Mouse (Mus musculus): ENCODE measurements around the gene Colca2. TPM values are rescaled to one million over a fixed set of nuclear protein-coding genes. Genes with fewer than 3 reads are reported as not detected.

Colca2 gene
- polyA plus RNA-seq, 1 experiment from 2014 or later: 0.75 TPM

DNA sequence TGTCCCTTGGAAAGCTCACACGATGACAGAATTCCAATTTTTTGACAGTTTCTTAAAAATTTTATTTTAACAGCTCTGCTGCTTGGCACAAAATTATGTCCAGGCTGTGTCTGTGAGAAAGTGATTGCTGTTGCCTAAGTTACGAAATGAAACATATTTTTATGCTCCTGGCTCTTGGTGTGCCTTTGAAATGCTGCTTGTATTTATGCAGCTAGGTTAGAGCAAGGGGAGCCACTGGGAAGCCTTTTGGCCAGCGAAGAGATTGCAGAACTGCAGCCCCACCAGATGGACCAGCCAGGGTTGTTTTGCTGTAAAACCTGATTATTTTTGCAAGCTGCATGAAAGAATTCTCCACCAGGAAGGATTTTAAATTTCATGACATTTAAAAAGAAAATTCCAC, 26.8 kb upstream of the Colca2 start:
- H3K4me3 ChIP-seq: no peak overlapping the region
- no peak for ATAC-seq (ENCODE audit: low FRiP score, low read depth)
- no peaks in the 10 kb centered on the region for H3K9me3 ChIP-seq
- H3K9ac ChIP-seq: no peak overlapping the region
- H3K4me2 ChIP-seq (replicated peaks): no peak overlapping the region
- no peaks in the 10 kb centered on the region for H3K4me1 ChIP-seq
- H3K27me3 ChIP-seq (replicated peaks): no peaks in the 10 kb centered on the region
- H3K36me3 ChIP-seq: no peaks in the 10 kb centered on the region
- no peak overlapping the region for H3K27ac ChIP-seq
- 74% methylated on average over 3 of the region's 3 CpGs for WGBS

DNA sequence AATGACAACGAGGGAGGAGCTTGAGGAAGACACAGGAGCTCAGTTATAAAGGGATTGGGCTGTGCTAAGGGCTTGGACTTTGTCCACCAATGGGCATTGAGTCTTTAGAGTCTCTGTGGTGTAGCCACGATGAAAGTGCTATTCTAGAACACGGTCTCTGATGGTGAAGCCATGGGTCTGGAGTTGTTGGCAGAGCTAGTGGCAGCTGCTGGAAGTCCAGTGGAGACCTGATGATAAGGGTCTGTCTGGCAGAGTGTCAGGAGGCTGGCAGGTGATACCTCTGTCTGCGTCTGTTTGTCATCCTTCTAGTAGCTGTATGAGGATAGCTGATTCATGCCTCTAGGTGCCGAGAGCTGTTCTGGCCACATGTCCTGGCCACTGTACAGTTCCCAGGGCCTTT, 25.6 kb upstream of the Colca2 start:
- H3K4me3 ChIP-seq: no peak overlapping the region
- no peaks in the 10 kb centered on the region for H3K4me1 ChIP-seq
- no peak overlapping the region for H3K4me2 ChIP-seq (replicated peaks)
- no peak for ATAC-seq (ENCODE audit: low FRiP score, low read depth)
- no peak overlapping the region for H3K27ac ChIP-seq
- no peaks in the 10 kb centered on the region for H3K36me3 ChIP-seq
- no peak overlapping the region for H3K9ac ChIP-seq
- no peaks in the 10 kb centered on the region for H3K27me3 ChIP-seq (replicated peaks)
- no peaks in the 10 kb centered on the region for H3K9me3 ChIP-seq
- WGBS: 80% methylated on average over 5 of the region's 5 CpGs

DNA sequence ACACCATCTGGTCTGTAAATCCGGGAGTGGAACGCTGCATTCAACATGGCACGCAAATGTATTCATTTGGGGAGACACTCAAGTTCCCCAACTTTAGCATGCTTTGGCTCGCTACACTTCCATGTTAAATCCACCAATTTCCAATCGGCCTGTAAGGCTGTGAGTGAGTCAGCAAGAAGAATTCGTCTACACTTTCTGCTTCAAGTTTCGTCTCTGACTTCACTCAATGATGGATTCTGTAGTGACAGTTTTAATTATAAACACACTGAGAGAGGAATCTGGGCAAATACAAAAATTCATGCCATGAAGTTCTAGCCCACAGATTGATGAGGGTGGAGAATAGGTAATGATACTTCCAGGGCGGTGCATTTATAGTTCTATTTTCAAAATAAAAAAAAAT, 15.2 kb upstream of the Colca2 start:
- WGBS: 80% methylated on average over 8 of the region's 8 CpGs
- Histone ChIP-seq H3K4me3 (no peak overlapping the region), H3K27ac (no peak overlapping the region), H3K9me3 (no peaks in the 10 kb centered on the region), H3K27me3 (replicated peaks) (no peaks in the 10 kb centered on the region), H3K9ac (no peak overlapping the region), H3K36me3 (no peaks in the 10 kb centered on the region), H3K4me2 (replicated peaks) (no peak overlapping the region), H3K4me1 (no peaks in the 10 kb centered on the region)
- no peak for ATAC-seq (ENCODE audit: low FRiP score, low read depth)

DNA sequence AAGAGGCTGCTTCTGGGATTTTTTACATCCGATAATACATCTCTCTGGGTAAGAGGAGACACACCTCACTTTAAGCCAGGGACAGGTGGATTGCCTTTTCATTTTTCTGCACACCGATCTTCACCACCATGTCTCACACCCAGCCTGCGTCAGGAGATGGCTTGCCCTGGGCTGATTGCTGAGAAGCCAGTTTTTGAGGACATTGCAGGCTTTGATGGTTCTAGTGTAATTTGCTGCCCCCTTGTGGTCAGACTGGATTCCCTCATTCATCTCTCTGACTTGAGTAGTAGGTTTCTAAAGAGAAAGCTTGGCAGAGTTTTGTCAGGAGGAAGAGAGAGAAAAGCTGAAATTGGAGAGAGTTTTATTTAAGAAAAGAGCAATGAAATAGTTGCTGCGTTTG, 14.3 kb upstream of the Colca2 start:
- no peak overlapping the region for H3K9ac ChIP-seq
- H3K27ac ChIP-seq: no peak overlapping the region
- H3K9me3 ChIP-seq: no peaks in the 10 kb centered on the region
- no peaks in the 10 kb centered on the region for H3K27me3 ChIP-seq (replicated peaks)
- WGBS: 40% methylated on average over 4 of the region's 4 CpGs
- peak; percentile 74 for ATAC-seq (ENCODE audit: low FRiP score, low read depth)
- no peaks in the 10 kb centered on the region for H3K36me3 ChIP-seq
- no peak overlapping the region for H3K4me3 ChIP-seq
- no peaks in the 10 kb centered on the region for H3K4me1 ChIP-seq
- no peak overlapping the region for H3K4me2 ChIP-seq (replicated peaks)

DNA sequence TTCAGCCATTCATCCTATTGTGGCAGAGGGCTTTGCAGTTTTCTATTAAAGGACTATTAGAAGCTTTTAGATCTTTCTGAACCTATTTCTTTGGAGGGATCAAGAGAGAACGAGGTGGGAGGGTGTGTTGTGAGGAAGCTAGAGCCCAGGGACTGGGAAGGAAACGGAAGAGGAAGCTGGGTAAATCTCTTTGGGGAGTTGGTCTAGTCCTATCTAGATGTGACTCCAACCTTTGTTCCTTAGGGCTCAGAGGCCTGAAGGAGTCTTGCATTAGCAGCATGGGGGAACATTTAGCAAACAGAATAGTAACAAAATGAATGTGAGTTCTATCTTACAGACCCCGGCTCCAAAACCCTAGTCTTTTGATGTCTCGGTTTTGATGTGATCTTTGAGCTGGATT, 12.6 kb upstream of the Colca2 start:
- WGBS: 80% methylated on average over 4 of the region's 4 CpGs
- H3K36me3 ChIP-seq: no peaks in the 10 kb centered on the region
- H3K9ac ChIP-seq: no peak overlapping the region
- no peak overlapping the region for H3K4me2 ChIP-seq (replicated peaks)
- no peak overlapping the region for H3K4me3 ChIP-seq
- no peaks in the 10 kb centered on the region for H3K9me3 ChIP-seq
- H3K27me3 ChIP-seq (replicated peaks): no peaks in the 10 kb centered on the region
- H3K27ac ChIP-seq: no peak overlapping the region
- no peaks in the 10 kb centered on the region for H3K4me1 ChIP-seq
- no peak for ATAC-seq (ENCODE audit: low FRiP score, low read depth)

DNA sequence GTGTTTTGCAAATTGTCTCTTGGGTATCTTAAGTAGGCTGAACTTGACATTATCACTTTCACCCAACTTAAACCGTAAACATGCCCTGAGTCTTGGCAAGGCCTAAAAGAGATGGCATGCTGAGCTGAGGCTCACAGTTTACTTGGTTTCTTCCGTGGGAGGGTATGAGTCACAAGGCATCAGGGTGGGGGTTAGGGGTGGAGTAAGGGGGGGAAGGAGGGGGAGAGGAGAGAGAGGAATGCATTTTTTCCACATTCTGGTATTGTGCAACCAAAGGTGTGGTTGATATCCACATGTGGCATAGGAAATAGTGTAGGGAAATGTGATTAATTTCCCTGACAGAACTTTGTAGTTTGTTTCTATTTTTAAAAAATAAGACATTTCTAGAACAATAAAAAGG, 7.7 kb upstream of the Colca2 start:
- Histone ChIP-seq H3K36me3 (no peaks in the 10 kb centered on the region), H3K4me2 (replicated peaks) (no peak overlapping the region), H3K9ac (no peak overlapping the region), H3K27ac (no peak overlapping the region), H3K4me3 (no peak overlapping the region), H3K9me3 (no peaks in the 10 kb centered on the region), H3K4me1 (no peaks in the 10 kb centered on the region), H3K27me3 (replicated peaks) (no peaks in the 10 kb centered on the region)
- WGBS: 54% methylated on average over 2 of the region's 2 CpGs
- no peak for ATAC-seq (ENCODE audit: low FRiP score, low read depth)

DNA sequence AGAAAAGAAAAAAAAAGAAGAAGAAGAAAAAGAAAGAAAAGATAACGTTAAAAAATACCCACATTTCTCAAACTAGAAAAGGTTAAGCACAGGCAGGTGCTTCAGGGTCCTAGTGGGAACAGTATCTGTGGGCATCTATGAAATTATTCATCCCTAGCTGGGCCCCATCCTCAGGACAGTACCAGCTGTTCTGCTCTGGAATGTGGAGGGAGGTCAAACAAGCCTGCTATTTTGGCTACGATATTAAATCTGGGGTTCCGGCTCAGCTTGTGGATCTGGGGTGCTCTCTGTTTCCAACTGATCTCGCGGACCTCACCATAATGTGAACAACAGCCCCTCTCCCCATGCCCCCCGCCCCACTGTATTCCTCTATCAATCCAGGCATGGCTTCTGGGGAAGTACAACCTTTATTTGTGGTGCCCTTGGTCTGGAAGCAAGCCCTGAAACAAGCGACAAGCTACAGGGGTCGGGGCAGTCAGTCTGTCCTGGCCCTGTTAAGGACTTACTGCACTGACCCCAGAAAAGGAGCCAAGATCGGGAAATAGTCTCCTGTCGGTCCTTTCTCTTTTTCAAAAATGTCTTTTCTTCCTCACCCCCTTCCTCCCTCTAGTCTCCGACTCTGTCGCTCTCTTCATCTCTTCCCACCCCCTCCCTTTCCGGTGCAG, 403 bp downstream of the Colca2 start:
- no peaks in the 10 kb centered on the region for H3K36me3 ChIP-seq
- peaks cover 15% of the 10 kb centered on the region for H3K4me1 ChIP-seq
- peak overlapping the region; percentile 43 for H3K4me3 ChIP-seq
- ATAC-seq (ENCODE audit: low FRiP score, low read depth): peak; percentile 12; the same call in 1 of the 2 replicates
- no peaks in the 10 kb centered on the region for H3K9me3 ChIP-seq
- H3K4me2 ChIP-seq (replicated peaks): peak overlapping the region; percentile 90
- peaks cover 17% of the 10 kb centered on the region for H3K27me3 ChIP-seq (replicated peaks)
- 22% methylated on average over 13 of the region's 13 CpGs for WGBS
- H3K9ac ChIP-seq: peak overlapping the region; percentile 55; the same call in 1 of the 2 replicates
- H3K27ac ChIP-seq: no peak overlapping the region

DNA sequence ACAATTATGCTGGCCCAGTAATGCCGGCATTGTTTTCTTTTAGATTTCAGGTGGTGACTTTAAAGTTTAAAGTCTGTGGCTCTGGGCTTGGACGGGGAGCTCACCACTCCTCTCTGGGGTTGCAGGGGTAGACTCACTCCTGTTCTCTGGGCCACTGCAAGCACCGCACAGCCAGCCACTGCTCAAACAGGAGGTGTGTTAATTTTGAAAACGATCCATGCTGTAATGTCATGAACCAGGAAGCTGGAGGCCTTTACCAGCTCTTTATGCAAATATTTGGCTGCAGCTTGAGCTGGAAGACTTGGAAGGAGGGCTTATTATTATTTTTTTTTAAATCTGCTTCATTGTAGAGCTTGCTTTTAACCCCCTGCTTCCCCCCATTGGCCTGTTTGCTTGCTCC, 3.7 kb downstream of the Colca2 start:
- Histone ChIP-seq H3K4me2 (replicated peaks) (no peak overlapping the region), H3K9me3 (no peaks in the 10 kb centered on the region), H3K4me1 (peaks cover 15% of the 10 kb centered on the region), H3K27ac (no peak overlapping the region), H3K27me3 (replicated peaks) (peaks cover 9% of the 10 kb centered on the region), H3K4me3 (no peak overlapping the region), H3K9ac (no peak overlapping the region), H3K36me3 (no peaks in the 10 kb centered on the region)
- ATAC-seq (ENCODE audit: low FRiP score, low read depth): no peak
- 51% methylated on average over 4 of the region's 4 CpGs for WGBS

DNA sequence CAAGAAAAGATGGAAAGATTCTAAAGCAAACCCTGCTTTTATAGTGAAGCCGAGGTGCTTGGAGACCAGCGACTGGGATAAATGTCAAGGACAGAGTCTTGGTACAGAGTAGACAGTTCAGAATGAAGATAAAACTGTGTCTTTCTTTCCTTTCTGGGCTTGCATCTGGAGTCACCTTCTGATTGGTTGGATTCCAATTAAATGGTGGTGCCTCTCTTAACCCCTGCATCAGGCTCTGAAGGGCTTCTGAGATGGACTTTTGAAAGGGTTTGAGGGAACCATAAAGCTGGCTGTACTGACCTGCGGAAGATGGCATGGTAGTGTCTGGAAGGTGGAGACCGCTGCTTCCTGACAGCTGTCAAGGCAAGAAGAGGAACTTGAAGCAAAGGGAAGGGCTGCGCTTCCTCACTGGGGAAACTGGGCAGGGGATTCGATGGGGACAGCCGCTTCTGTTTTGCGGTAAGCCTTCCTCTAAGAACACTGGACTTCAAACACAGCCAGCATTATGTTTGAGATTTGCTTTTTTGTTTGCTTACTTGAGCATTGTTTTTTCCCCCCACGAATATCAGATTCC, 4.7 kb downstream of the Colca2 start:
- no peak overlapping the region for H3K27ac ChIP-seq
- H3K4me3 ChIP-seq: no peak overlapping the region
- no peak overlapping the region for H3K9ac ChIP-seq
- H3K27me3 ChIP-seq (replicated peaks): no peaks in the 10 kb centered on the region
- H3K9me3 ChIP-seq: no peaks in the 10 kb centered on the region
- ATAC-seq (ENCODE audit: low FRiP score, low read depth): no peak
- no peak overlapping the region for H3K4me2 ChIP-seq (replicated peaks)
- WGBS: 56% methylated on average over 9 of the region's 9 CpGs
- peaks cover 9% of the 10 kb centered on the region for H3K4me1 ChIP-seq
- no peaks in the 10 kb centered on the region for H3K36me3 ChIP-seq

DNA sequence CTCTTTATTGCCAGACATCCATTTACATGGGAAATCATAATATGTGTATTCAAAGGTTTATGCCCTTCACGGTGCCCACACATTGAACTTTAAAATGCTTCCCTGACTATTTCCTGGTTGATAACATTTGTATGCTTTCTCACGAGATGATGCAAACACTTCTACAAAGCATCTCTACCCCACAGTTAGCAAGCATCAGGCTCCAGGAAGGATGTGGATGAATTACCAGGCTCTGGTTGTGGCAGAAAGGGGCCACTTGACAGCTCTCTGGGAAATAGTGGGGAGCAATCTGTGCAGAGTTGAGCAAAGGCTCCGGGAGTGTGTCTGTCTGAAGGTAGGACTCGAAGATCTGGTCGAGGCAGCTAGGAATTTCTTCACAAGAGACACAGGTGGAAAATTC, 6.3 kb downstream of the Colca2 start:
- 81% methylated on average over 5 of the region's 5 CpGs for WGBS
- no peak overlapping the region for H3K9ac ChIP-seq
- no peak overlapping the region for H3K27ac ChIP-seq
- H3K27me3 ChIP-seq (replicated peaks): no peaks in the 10 kb centered on the region
- no peak overlapping the region for H3K4me2 ChIP-seq (replicated peaks)
- no peak for ATAC-seq (ENCODE audit: low FRiP score, low read depth)
- no peaks in the 10 kb centered on the region for H3K36me3 ChIP-seq
- H3K9me3 ChIP-seq: no peaks in the 10 kb centered on the region
- no peak overlapping the region for H3K4me3 ChIP-seq
- H3K4me1 ChIP-seq: no peaks in the 10 kb centered on the region

DNA sequence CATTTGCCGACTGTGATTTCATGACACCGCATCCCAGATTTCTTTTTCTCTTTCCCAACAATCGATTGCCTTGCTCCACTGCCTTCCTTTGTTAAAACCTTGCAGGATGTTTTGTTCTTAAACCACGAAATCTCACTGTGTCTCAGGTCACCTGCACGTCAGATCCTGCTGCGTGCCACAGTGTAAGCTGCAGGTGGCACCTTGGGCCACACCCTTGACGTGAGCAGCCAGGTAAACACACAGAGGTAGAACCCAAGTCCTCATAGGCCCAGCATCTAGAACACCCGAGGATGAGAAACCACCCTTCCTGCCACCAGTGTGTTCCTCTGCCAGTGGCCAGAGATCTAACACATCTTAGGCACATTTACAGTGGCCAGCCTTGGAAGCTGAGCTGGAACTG, 7.3 kb downstream of the Colca2 start:
- ATAC-seq (ENCODE audit: low FRiP score, low read depth): no peak
- no peak overlapping the region for H3K4me2 ChIP-seq (replicated peaks)
- H3K4me3 ChIP-seq: no peak overlapping the region
- no peaks in the 10 kb centered on the region for H3K9me3 ChIP-seq
- H3K27ac ChIP-seq: no peak overlapping the region
- H3K36me3 ChIP-seq: no peaks in the 10 kb centered on the region
- no peak overlapping the region for H3K9ac ChIP-seq
- 79% methylated on average over 8 of the region's 8 CpGs for WGBS
- no peaks in the 10 kb centered on the region for H3K4me1 ChIP-seq
- H3K27me3 ChIP-seq (replicated peaks): no peaks in the 10 kb centered on the region

DNA sequence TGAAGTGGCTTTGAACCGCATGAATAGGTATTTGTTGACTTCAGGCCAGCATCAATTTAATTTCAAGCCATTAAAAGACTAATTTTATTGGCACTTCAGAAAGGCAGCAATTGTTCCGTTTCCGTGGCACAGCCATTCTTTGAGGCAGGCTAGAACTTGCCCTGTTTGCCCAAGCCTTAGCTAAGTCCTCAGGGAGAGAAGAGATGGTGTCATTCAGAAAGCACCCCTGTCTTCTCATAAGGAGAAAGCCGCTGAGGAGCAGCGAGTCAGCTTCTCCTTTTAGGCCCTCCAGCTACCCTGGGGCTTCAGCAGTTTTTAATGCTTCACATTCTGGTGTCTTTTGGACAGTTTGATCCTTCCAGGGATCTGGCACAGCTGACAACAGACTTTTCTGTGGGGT, 9.5 kb downstream of the Colca2 start:
- H3K36me3 ChIP-seq: no peaks in the 10 kb centered on the region
- WGBS: 67% methylated on average over 5 of the region's 5 CpGs
- no peaks in the 10 kb centered on the region for H3K4me1 ChIP-seq
- H3K27ac ChIP-seq: no peak overlapping the region
- no peak for ATAC-seq (ENCODE audit: low FRiP score, low read depth)
- H3K9me3 ChIP-seq: no peaks in the 10 kb centered on the region
- H3K4me2 ChIP-seq (replicated peaks): no peak overlapping the region
- no peak overlapping the region for H3K9ac ChIP-seq
- no peak overlapping the region for H3K4me3 ChIP-seq
- no peaks in the 10 kb centered on the region for H3K27me3 ChIP-seq (replicated peaks)

DNA sequence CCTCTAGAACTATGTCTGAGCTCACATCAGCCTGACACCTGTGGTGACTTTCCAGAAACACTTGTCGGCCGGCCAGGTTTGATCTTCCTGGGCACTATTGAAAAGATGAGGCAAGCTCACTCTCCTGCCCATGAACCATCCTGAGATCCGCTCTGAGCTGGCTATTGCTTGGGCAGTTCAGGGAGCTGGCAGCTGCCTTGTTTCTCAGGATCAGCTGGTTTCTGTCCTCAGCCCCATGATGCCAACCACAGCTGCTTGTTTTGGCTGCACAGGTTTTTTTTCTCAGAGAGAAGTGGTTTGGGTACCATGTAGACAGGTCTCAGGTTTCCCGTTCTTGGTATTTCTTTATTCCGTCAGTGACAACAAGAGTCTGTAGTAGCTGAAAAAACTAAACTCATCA, 19.9 kb downstream of the Colca2 start:
- 91% methylated on average over 5 of the region's 5 CpGs for WGBS
- Histone ChIP-seq H3K4me1 (no peaks in the 10 kb centered on the region), H3K4me3 (no peak overlapping the region), H3K9ac (no peak overlapping the region), H3K9me3 (no peaks in the 10 kb centered on the region), H3K36me3 (no peaks in the 10 kb centered on the region), H3K27me3 (replicated peaks) (no peaks in the 10 kb centered on the region), H3K27ac (no peak overlapping the region), H3K4me2 (replicated peaks) (no peak overlapping the region)
- no peak for ATAC-seq (ENCODE audit: low FRiP score, low read depth)

All from neural tube, embryonic 12.5 days (tissue).